Mouse (Mus musculus) CD8-positive naive resting alpha-beta T cell, adult 2 months (primary cell): Measurements from ENCODE around the gene Slc24a4.
"Not testable (repeated sequence)": the region's sequence is repeated elsewhere in the genome, so short reads cannot be mapped to it uniquely, and the experiment has no call there.

ENCODE experiments used
- DNase-seq, 2 experiments: peaks; one replicate each; pipeline ENCODE4 v3.0.0; 2022; ENCODE audit warnings: low read depth in 2 of 2, low spot score in 2 of 2

Gene Slc24a4

GRCm38 (mm10) chr12:102246226-102246625 lies 117.7 kb downstream of the Slc24a4 start:
- DNase-seq = no peak

GRCm38 (mm10) chr12:102248104-102248503 lies 119.6 kb downstream of the Slc24a4 start:
- no peak for DNase-seq

GRCm38 (mm10) chr12:102250316-102250715 lies 121.8 kb downstream of the Slc24a4 start:
- no peak for DNase-seq

- DNase-seq = peak; percentile 5 to 11
Measured at GRCm38 (mm10) chr12:102251070-102251469, 122.5 kb downstream of the Slc24a4 start.

GRCm38 (mm10) chr12:102251985-102252384 lies 123.5 kb downstream of the Slc24a4 start:
- DNase-seq = no peak

- no peak for DNase-seq
Measured at GRCm38 (mm10) chr12:102252525-102252924, 124.0 kb downstream of the Slc24a4 start.

GRCm38 (mm10) chr12:102255012-102255411 lies 126.5 kb downstream of the Slc24a4 start:
- DNase-seq = no peak

GRCm38 (mm10) chr12:102258522-102259112 lies 130.1 kb downstream of the Slc24a4 start:
- no peak for DNase-seq

- no peak for DNase-seq
Measured at GRCm38 (mm10) chr12:102261933-102262396, 133.4 kb downstream of the Slc24a4 start.

GRCm38 (mm10) chr12:102262809-102263208 lies 134.3 kb downstream of the Slc24a4 start:
- DNase-seq = no peak

GRCm38 (mm10) chr12:102263249-102263648 lies 134.7 kb downstream of the Slc24a4 start:
- no peak for DNase-seq

GRCm38 (mm10) chr12:102266433-102266832 lies 137.9 kb downstream of the Slc24a4 start:
- DNase-seq = no peak

GRCm38 (mm10) chr12:102269144-102269543 lies 140.6 kb downstream of the Slc24a4 start:
- DNase-seq = no peak

GRCm38 (mm10) chr12:102270776-102271405 lies 142.4 kb downstream of the Slc24a4 start:
- no peak for DNase-seq

- DNase-seq = no peak
Measured at GRCm38 (mm10) chr12:102271447-102271846, 142.9 kb downstream of the Slc24a4 start.

GRCm38 (mm10) chr12:102275833-102276443 lies 147.4 kb downstream of the Slc24a4 start:
- DNase-seq = no peak

GRCm38 (mm10) chr12:102280290-102280689 lies 151.8 kb downstream of the Slc24a4 start:
- not testable (repeated sequence) for DNase-seq

GRCm38 (mm10) chr12:102280867-102281503 lies 152.5 kb downstream of the Slc24a4 start:
- no peak for DNase-seq

GRCm38 (mm10) chr12:102282126-102282525 lies 153.6 kb downstream of the Slc24a4 start:
- no peak for DNase-seq

- peak; percentile 51 to 54 for DNase-seq
Measured at GRCm38 (mm10) chr12:102282763-102283482, 154.4 kb downstream of the Slc24a4 start, which contains the start of gene Rin3. Rin3 (plus strand) TSS chr12:102283048.
